Mouse (Mus musculus) heart, embryonic 10.5 days (tissue): ENCODE results near the gene Tcf7l2. TPM values are rescaled to one million over a fixed set of nuclear protein-coding genes. Genes with fewer than 3 reads are reported as not detected.

ENCODE experiments used
- DNase-seq: peaks from one replicate; pipeline ENCODE4 v3.0.0-alpha.2; 2017; ENCODE audit warnings: low spot score
- H3K27ac ChIP-seq: fragments of 300-500 bp; sonication (generic); 2 replicates; pipeline ENCODE4 v1.5.1; 2016; ENCODE audit warnings: mild to moderate bottlenecking
- H3K27me3 ChIP-seq: fragments of 300-500 bp; sonication (generic); 2 replicates; pipeline ENCODE4 v1.6.1; 2016; ENCODE audit warnings: mild to moderate bottlenecking; ENCODE audit not compliant: poor library complexity, insufficient read depth, severe bottlenecking
- H3K36me3 ChIP-seq: fragments of 300-500 bp; sonication (generic); 2 replicates; pipeline ENCODE4 v1.6.1; 2016; ENCODE audit warnings: mild to moderate bottlenecking, moderate library complexity
- H3K4me1 ChIP-seq: fragments of 300-500 bp; sonication (generic); 2 replicates; pipeline ENCODE4 v1.6.1; 2016; ENCODE audit warnings: mild to moderate bottlenecking
- H3K4me3 ChIP-seq: fragments of 300-500 bp; sonication (generic); 2 replicates; pipeline ENCODE4 v1.5.1; 2016; ENCODE audit warnings: mild to moderate bottlenecking, moderate library complexity
- H3K9me3 ChIP-seq: fragments of 300-500 bp; sonication (generic); 2 replicates; pipeline ENCODE4 v1.6.1; 2016; ENCODE audit warnings: mild to moderate bottlenecking, moderate library complexity
- WGBS: fragments of 180-500 bp; shearing (Covaris S2); methylation state at CpG from one replicate; pipeline ENCODE4 v1.1.7; 2016; 5-methylcytosine and 5-hydroxymethylcytosine counted together
- polyA plus RNA-seq: library from polyadenylated mRNA; unstranded; fragments of >200 nt; fragmentation: Nextera tagmentation; extraction: Ambion mirVana; gene quantifications from 2 replicates; pipeline ENCODE4 v1.2.1, GENCODE M21; 2016

Gene Tcf7l2
- 53.2 and 61.8 TPM in 2 replicates for polyA plus RNA-seq

DNA sequence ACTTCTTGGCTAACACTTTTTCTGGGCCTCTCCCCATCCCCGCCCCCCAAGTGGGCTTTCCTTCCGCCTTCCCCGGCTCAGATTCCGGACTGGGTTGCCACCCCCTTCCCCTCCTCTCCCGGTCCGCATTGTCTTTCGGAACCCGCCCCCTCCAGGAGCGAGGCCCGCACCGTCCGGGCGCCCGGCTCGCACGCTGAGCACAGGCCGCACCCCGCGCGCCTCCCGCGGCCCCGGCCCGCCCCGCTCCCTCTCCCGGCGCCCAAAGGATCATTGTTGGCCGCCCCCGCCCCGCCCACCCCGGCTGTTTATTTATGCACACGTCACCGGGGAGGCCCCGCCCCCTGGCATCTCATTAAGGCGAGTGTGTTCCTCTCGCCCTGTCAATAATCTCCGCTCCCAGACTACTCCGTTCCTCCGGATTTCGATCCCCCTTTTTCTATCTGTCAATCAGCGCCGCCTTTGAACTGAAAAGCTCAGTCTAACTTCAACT is at the start of gene Tcf7l2:
TSS of gene Tcf7l2 (plus strand) at position 382 of the 490 bp plus-strand sequence.
- 0% methylated on average over 42 of the region's 42 CpGs for WGBS
- H3K36me3 ChIP-seq: no peaks in the 10 kb centered on the region
- no peaks in the 10 kb centered on the region for H3K9me3 ChIP-seq
- peak within 1 kb of the TSS; percentile 82 for H3K4me3 ChIP-seq
- peak within 1 kb of the TSS; percentile 99 for H3K27ac ChIP-seq
- H3K27me3 ChIP-seq: no peaks in the 10 kb centered on the region
- peak; percentile 98 for DNase-seq
- peaks cover 32% of the 10 kb centered on the region for H3K4me1 ChIP-seq

DNA sequence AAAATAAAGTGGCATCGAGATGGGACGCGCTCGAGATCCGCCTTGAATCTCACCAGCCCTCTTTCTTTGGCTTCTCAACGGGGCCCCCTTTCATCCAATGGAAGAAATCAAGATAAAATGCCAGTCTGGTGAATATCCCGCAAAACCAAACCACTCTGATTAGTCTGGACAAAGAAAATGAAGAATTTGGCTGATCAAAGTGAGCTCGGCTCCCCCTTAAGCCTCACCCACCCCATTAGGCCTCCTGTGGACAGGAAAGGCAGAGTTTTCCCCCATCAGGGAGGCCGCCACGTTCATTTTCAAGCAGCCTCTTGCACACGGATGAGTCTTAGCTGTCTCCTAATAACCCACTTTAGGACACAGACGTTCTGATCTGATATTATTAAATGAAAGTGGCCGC is 47.0 kb upstream of the Tcf7l2 start:
- Histone ChIP-seq H3K9me3 (no peaks in the 10 kb centered on the region), H3K36me3 (no peaks in the 10 kb centered on the region), H3K4me1 (peaks cover 12% of the 10 kb centered on the region; the same call in 1 of the 2 replicates), H3K27ac (no peak overlapping the region), H3K4me3 (0 out of 2 replicates have a peak overlapping the region, but pooled peaks have one; percentile 18), H3K27me3 (peaks cover 60% of the 10 kb centered on the region)
- WGBS: 22% methylated on average over 13 of the region's 13 CpGs
- DNase-seq: no peak

DNA sequence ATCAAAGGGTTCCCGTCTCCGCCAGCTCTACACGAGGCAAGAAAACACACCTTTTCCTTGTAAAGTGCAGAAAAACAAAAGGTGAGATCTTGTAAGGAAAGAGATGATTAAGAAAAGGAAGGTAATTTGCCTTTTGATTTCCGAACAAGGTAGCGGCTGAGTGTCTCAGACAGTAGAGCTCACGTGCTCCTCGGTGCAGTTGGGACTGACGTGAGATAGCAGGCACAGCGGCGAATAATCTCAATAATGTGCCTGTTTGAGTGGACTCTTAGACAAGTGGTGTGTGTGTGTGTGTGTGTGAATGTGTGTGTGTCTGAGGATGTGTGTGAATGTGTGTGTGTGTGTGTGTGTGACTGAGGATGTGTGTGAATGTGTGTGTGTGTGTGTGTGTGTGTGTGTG is 46.2 kb upstream of the Tcf7l2 start:
- WGBS: 43% methylated on average over 10 of the region's 10 CpGs
- Histone ChIP-seq H3K27me3 (peaks cover 67% of the 10 kb centered on the region), H3K9me3 (no peaks in the 10 kb centered on the region), H3K4me1 (peaks cover 20% of the 10 kb centered on the region), H3K4me3 (no peak overlapping the region), H3K36me3 (no peaks in the 10 kb centered on the region), H3K27ac (no peak overlapping the region)
- DNase-seq: no peak

DNA sequence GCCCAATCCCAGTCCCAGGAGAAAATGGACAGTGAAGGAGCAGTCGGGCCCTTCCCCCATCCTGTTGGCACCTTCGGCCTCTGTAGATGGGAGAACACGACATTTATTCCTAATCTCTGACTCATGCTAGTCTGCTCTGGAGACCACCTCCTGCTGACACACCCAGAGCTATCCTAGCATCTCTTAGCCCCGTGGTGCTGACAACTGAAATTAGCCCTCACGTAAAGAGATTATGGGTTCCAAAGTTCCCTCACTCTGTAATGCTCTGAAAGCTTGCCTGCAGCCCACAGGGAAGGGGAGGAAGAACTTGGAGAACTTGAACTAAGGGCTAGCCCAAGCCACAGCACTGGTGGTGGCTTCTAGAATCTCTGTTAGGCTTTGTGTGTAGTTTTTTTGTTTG is 42.7 kb upstream of the Tcf7l2 start:
- DNase-seq: no peak
- Histone ChIP-seq H3K27ac (no peak overlapping the region), H3K9me3 (no peaks in the 10 kb centered on the region), H3K27me3 (peaks cover 44% of the 10 kb centered on the region), H3K4me3 (no peak overlapping the region), H3K4me1 (peaks cover 31% of the 10 kb centered on the region), H3K36me3 (no peaks in the 10 kb centered on the region)
- WGBS: 33% methylated on average over 5 of the region's 5 CpGs

DNA sequence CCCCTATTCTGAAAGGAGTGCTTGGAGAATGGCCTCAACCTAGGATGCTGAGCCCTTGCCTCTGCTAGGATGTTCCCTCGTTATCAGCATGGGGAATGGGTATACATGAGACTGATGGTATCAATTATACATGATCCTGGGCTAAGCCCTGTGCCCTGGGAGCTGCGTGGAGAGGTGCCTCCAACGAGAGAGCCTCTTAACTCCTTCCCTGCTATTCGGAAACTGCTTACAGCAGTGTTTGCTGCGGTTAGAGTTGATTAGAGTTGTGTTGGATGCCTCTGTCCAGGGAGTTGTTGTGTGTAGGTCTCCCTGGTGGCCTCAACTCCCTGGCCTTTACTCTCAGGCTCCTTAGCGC is 41.4 kb upstream of the Tcf7l2 start:
- Histone ChIP-seq H3K9me3 (no peaks in the 10 kb centered on the region), H3K36me3 (no peaks in the 10 kb centered on the region), H3K4me1 (peaks cover 24% of the 10 kb centered on the region), H3K4me3 (peak overlapping the region; percentile 38), H3K27ac (peak overlapping the region; percentile 73; the same call in 1 of the 2 replicates), H3K27me3 (peaks cover 32% of the 10 kb centered on the region)
- no peak for DNase-seq
- 10% methylated on average over 6 of the region's 6 CpGs for WGBS

DNA sequence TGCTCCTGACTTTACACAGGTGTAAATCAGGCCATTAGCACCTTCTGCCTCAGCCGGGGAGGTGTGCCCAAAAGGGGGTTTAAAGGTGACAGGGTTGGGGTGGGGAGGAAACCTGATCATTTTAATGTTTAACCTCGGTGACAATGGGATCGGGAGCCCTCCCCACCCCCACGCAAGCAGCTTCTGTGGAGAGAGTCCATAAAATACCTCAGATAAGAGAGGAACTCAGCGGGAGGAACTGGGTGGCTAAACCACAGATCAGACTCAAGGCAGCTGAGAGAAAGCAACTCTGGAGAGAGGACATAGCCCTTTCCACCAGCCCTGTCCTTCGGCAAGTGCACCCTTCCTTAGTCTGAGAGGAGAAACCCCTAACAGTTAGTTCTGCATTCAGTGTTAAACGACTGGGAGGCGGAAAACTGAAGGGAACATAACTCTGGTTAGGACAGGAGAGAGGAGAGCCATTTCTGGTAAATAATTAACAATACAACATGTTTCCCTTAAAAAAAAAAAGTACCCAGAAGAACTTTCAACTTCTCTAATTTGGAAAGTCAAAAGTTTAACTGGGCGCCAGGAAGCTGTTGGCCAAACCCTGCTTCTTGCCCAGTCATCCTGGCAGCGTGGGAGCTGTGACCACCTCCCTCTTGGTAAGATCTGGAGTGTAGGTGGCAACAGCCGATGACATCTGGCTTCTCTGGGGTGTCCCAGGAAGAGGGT is 40.9 kb upstream of the Tcf7l2 start:
- no peaks in the 10 kb centered on the region for H3K9me3 ChIP-seq
- H3K27me3 ChIP-seq: peaks cover 28% of the 10 kb centered on the region
- peak overlapping the region; percentile 73 for H3K27ac ChIP-seq
- H3K4me3 ChIP-seq: peak overlapping the region; percentile 38
- 17% methylated on average over 11 of the region's 11 CpGs for WGBS
- DNase-seq: no peak
- H3K36me3 ChIP-seq: no peaks in the 10 kb centered on the region
- peaks cover 24% of the 10 kb centered on the region for H3K4me1 ChIP-seq

DNA sequence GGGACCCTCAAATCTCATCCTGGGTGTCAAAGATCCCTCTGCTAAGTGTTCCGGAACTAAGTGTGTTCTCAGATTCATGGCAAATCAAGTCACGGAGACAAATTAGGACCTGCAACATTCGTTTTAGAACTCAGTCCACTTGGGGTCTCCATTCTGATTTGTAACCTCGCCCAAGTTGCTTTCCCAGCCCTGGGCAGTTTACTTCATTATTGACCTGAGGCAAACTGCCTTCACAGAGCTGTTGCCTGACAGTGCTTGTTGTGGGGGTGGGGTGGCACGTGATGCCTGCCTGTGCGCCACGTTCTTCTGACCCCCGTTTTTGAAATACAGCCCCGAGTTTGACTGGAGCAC is 40.4 kb upstream of the Tcf7l2 start:
- Histone ChIP-seq H3K4me3 (no peak overlapping the region), H3K4me1 (peaks cover 24% of the 10 kb centered on the region), H3K27ac (peak overlapping the region; percentile 49; the same call in 1 of the 2 replicates), H3K9me3 (no peaks in the 10 kb centered on the region), H3K36me3 (no peaks in the 10 kb centered on the region), H3K27me3 (peaks cover 28% of the 10 kb centered on the region; the same call in 1 of the 2 replicates)
- no peak for DNase-seq
- 72% methylated on average over 9 of the region's 9 CpGs for WGBS

DNA sequence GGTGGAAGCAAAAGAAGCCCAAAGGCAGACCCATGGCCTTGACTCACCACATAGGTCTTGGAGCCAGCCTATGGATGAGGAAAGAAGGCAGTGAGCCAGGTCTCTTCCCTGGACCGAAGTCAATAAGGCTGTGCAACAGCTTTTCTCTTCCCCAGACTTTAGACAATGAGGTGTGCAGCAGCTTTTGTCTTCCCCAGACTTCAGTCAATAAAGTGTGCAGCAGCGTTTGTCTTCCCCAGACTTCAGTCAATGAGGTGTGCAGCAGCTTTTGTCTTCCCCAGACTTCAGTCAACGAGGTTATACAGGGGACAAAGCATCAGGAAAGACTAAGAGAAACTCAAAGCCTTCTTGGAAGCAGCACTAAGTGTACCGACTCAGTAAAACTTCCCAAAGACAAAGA is 39.5 kb upstream of the Tcf7l2 start:
- WGBS: 86% methylated on average over 4 of the region's 4 CpGs
- Histone ChIP-seq H3K36me3 (no peaks in the 10 kb centered on the region), H3K4me3 (no peak overlapping the region), H3K9me3 (no peaks in the 10 kb centered on the region), H3K27ac (no peak overlapping the region), H3K27me3 (peaks cover 24% of the 10 kb centered on the region), H3K4me1 (peaks cover 22% of the 10 kb centered on the region)
- no peak for DNase-seq

DNA sequence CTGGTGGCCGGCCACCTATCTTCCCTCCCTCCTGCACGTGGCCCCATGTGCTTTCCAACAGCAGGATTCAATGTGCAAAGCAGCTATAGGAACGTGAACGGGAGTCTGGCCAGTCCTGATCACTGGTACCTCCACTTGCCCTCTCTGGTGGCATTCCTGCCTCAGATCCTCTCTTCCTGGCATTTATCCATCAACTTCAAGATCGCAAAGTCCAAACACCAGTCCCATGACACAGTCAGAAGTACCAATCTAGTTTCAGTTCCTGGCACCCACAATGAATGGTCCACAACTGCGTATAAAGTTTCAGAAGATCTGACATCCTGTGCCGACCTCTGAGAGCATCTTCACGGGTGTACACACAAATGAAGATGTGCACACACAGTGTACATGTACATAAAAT is 38.9 kb upstream of the Tcf7l2 start:
- Histone ChIP-seq H3K4me1 (peaks cover 22% of the 10 kb centered on the region), H3K4me3 (no peak overlapping the region), H3K9me3 (no peaks in the 10 kb centered on the region), H3K36me3 (no peaks in the 10 kb centered on the region), H3K27me3 (peaks cover 18% of the 10 kb centered on the region), H3K27ac (no peak overlapping the region)
- no peak for DNase-seq
- 87% methylated on average over 8 of the region's 8 CpGs for WGBS

DNA sequence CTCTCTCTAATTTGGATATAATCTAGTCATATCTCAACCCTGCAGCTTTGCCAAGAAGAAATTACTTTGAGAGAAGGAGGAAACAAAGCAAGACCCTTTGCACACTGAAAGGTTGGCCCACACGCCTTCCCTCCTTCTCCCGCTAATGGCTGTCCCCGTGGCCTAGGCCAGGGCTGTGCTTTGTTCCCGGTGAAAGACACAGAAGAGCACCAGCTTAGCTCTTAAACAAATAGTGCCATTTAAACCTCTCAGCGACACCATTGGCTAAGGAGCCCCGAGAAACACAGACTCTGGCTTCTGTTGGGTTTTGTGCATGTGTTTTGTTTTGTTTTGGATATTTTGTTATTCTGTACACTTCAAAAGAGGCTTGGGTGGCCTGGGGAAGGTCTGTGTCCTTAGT is 37.5 kb upstream of the Tcf7l2 start:
- H3K4me3 ChIP-seq: no peak overlapping the region
- no peaks in the 10 kb centered on the region for H3K36me3 ChIP-seq
- no peaks in the 10 kb centered on the region for H3K9me3 ChIP-seq
- H3K27ac ChIP-seq: no peak overlapping the region
- H3K4me1 ChIP-seq: peaks cover 22% of the 10 kb centered on the region
- H3K27me3 ChIP-seq: peaks cover 12% of the 10 kb centered on the region
- DNase-seq: no peak
- WGBS: 73% methylated on average over 6 of the region's 6 CpGs

DNA sequence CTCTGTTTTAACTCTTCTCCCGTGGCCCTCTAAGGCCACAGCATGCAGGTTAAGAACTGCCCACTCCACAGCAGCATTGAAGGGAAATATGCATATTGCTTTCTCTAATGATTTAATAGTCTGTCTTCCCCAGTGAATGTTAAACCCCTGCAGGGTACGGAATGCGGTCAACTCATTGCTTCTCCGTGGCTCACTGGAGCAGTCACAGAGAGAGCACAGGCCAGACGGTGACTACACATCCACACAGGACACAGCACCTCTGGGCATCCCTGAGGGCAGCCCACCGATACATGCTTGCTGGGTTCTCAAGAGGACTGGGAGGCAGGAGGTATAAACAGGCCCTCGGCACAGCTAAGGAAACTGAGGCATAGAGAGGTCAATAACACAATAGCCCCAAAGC is 35.3 kb upstream of the Tcf7l2 start:
- H3K9me3 ChIP-seq: no peaks in the 10 kb centered on the region

DNA sequence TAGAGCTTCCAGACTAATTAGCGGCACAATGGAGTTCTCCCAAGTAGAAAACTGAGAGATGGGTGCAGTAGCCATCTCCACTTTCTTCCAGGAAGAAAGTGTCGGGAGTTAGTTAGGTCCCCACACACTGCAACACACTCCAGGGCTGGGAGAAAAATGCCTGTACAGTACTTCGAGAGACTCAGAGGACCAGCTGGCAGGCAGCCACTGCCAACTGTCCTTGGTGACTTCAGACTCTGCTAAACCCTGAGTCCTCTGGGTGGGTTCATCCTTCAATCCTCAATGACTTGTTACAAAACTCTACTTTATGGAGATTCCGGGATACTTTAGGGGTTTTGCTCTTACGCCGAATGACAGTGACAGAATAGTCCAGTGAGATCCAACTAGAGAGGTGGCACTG is 34.8 kb upstream of the Tcf7l2 start:
- Histone ChIP-seq H3K4me3 (no peak overlapping the region), H3K4me1 (no peaks in the 10 kb centered on the region), H3K36me3 (no peaks in the 10 kb centered on the region), H3K27ac (no peak overlapping the region), H3K27me3 (no peaks in the 10 kb centered on the region; the same call in 1 of the 2 replicates), H3K9me3 (no peaks in the 10 kb centered on the region)
- no peak for DNase-seq
- 81% methylated on average over 6 of the region's 6 CpGs for WGBS

More for the DNA sequence above, 35.3 kb upstream of the Tcf7l2 start:
- Histone ChIP-seq H3K36me3 (no peaks in the 10 kb centered on the region), H3K27me3 (no peaks in the 10 kb centered on the region; the same call in 1 of the 2 replicates), H3K4me1 (peaks cover 2% of the 10 kb centered on the region), H3K27ac (no peak overlapping the region), H3K4me3 (no peak overlapping the region)
- 85% methylated on average over 7 of the region's 7 CpGs for WGBS
- DNase-seq: no peak

DNA sequence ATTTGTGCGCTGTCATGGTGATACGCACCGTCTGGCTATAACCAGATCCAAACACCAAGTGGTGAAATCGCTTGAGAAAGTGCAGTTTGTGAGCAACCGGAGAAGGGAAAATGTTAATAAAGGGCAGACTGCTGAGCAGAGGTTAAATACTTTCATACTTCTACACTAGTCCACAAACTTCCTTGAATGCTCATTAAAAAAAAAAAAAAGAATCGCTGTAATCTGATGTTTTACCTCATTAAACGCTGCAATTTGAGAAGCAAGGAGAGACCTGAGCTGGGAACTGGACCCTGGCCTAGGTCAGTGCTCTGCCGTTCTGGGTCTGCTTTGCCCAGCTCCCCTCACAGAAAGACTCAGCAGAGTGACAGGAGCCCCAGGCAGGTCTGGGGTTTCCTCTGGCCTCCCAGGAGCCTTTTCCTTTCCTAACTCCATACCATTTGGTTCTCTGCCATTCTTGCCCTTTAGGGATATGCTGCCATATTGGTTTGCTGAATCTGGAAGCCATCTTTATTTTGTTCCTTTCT is 33.5 kb upstream of the Tcf7l2 start:
- H3K27me3 ChIP-seq: no peaks in the 10 kb centered on the region; the same call in 1 of the 2 replicates
- H3K4me3 ChIP-seq: no peak overlapping the region
- 83% methylated on average over 8 of the region's 8 CpGs for WGBS
- peaks cover 4% of the 10 kb centered on the region; the same call in 1 of the 2 replicates for H3K4me1 ChIP-seq
- DNase-seq: no peak
- no peaks in the 10 kb centered on the region for H3K9me3 ChIP-seq
- H3K36me3 ChIP-seq: no peaks in the 10 kb centered on the region
- H3K27ac ChIP-seq: no peak overlapping the region
